Mouse (Mus musculus) embryo, embryonic 9.5 days (tissue): ENCODE measurements at regions not wholly inside any gene's neighbourhood (a gene's known extent, or its start where the extent isn't known, plus 50 kb on each side); places are given as distances from the start of the nearest gene placed in this dataset.

Source experiments
- DNase-seq: peaks from one replicate; pipeline ENCODE4 v3.0.0-alpha.2; 2017; ENCODE audit errors: extremely low spot score

- DNase-seq: no peak
These were observed 184.1 kb upstream of the Marcks start for GRCm38 (mm10) chr10:37322809-37323208.

- DNase-seq: no peak
These were observed 183.6 kb upstream of the Marcks start for GRCm38 (mm10) chr10:37322310-37322709.

- DNase-seq: no peak
These were observed 182.5 kb upstream of the Marcks start for GRCm38 (mm10) chr10:37321171-37321570.

GRCm38 (mm10) chr10:37319746-37320430 lies 181.2 kb upstream of the Marcks start:
- no peak for DNase-seq

- no peak for DNase-seq
These were observed 178.0 kb upstream of the Marcks start for GRCm38 (mm10) chr10:37316701-37317100.

GRCm38 (mm10) chr10:37315804-37316203 lies 177.1 kb upstream of the Marcks start:
- DNase-seq: no peak

GRCm38 (mm10) chr10:37314746-37315430 lies 176.2 kb upstream of the Marcks start:
- no peak for DNase-seq

GRCm38 (mm10) chr10:37313461-37313860 lies 174.7 kb upstream of the Marcks start:
- DNase-seq: no peak

GRCm38 (mm10) chr10:37310266-37310945 lies 171.7 kb upstream of the Marcks start:
- DNase-seq: no peak

- DNase-seq: no peak
These were observed 165.9 kb upstream of the Marcks start for GRCm38 (mm10) chr10:37304656-37305055.

GRCm38 (mm10) chr10:37300181-37300889 lies 161.6 kb upstream of the Marcks start:
- DNase-seq: no peak

GRCm38 (mm10) chr10:37298689-37299421 lies 160.1 kb upstream of the Marcks start:
- no peak for DNase-seq

- no peak for DNase-seq
These were observed 155.5 kb upstream of the Marcks start for GRCm38 (mm10) chr10:37294231-37294630.

- no peak for DNase-seq
These were observed 154.6 kb upstream of the Marcks start for GRCm38 (mm10) chr10:37293292-37293691.

- DNase-seq: no peak
These were observed 153.1 kb upstream of the Marcks start for GRCm38 (mm10) chr10:37291639-37292495.

GRCm38 (mm10) chr10:37289964-37290704 lies 151.4 kb upstream of the Marcks start:
- no peak for DNase-seq

- DNase-seq: no peak
These were observed 147.6 kb upstream of the Marcks start for GRCm38 (mm10) chr10:37286305-37286704.

- no peak for DNase-seq
These were observed 144.2 kb upstream of the Marcks start for GRCm38 (mm10) chr10:37282951-37283350.

GRCm38 (mm10) chr10:37280823-37281222 lies 142.1 kb upstream of the Marcks start:
- no peak for DNase-seq
